Mouse (Mus musculus) thymus, postnatal 0 days (tissue): ENCODE measurements around the gene Atn1. TPM values are rescaled to one million over a fixed set of nuclear protein-coding genes. Genes with fewer than 3 reads are reported as not detected.

Source experiments
- DNase-seq: peaks from one replicate; pipeline ENCODE4 v3.0.0-alpha.2; 2015; ENCODE audit warnings: low spot score
- polyA plus RNA-seq: library from polyadenylated mRNA; unstranded; fragments of >200 nt; fragmentation: Nextera tagmentation; extraction: Ambion mirVana; gene quantifications from 2 replicates; pipeline ENCODE4 v1.2.1, GENCODE M21; 2015

Gene Atn1
- polyA plus RNA-seq, 1 experiment from 2014 or later, result 4.5 TPM

DNA sequence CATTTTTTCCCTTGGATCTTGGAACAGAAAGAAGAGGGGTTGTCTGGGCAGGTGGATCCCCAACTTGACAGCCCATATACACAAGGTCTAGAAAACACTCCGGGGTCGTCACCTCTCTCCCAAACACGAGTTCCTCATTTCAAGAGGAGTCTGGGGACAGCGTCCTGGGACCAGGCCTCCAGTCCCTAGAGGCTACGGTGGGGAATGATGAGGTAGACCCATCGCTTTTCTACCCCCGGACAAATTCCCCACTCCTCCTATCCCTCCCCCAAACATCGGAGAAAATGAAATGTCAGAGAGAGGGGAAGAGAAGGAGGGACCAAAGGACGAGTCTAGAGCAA lies 12.3 kb upstream of the Atn1 start:
- no peak for DNase-seq

DNA sequence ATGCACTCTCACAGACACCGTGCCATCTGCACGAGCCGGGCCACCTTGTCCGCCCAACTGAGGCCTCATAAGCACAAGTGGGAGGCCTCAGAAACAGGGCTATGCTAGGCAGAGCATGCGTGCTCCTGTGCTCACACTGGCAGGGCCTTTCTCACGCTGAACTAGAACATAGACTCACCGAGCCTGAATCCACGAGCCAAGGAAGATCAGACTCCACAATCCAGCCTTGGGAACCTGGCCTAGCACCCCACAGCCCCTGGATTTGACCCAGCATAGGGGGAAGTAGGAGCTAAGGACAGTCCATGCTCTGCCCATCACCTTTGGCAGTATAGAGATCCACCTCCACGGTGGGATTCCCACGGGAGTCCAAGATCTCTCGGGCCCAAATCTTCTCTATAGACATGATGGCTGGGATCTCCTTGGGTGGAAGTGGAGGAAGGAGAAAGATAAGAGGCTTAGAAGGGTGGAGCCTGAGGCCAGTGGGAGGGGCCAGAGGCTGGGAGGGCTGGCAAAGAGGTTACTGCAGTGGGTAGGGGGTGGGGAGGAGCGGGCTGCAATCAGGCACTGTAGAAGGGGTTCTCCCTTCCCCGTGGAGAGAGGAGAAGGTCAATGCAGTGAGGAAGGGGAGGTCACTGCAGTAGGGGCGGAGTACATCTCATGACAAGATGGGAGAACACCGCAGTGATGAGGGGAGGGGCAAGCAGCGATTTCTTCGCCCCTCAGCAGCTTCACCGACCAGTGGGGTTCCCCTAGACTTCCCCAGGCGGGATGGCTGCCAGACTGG lies 11.8 kb upstream of the Atn1 start:
- DNase-seq, result no peak

GRCm38 (mm10) chr6:124767536-124767919 lies 11.2 kb upstream of the Atn1 start:
- no peak for DNase-seq

GRCm38 (mm10) chr6:124765951-124766350 lies 9.6 kb upstream of the Atn1 start:
- DNase-seq, result no peak

DNA sequence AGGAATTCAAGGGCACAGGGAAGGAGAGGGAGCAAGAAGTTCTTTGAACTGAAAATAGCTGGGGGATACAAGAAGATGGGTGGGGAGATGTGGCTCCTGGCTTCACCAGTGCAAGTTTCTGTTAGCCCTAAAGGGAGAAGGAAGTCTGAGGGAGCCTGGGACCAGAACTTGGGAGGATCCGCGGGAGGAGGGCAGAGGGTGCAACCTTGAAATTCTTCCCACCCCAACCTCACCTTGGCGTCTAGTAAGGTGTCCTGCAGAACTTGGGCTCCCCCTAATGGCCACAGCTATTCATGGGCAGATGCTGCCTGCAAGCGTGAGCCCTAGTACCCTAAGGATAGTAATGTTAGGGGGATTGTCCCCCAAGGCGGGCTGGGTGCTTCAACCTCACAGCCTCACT lies 2.9 kb upstream of the Atn1 start:
- DNase-seq, result peak; percentile 88

DNA sequence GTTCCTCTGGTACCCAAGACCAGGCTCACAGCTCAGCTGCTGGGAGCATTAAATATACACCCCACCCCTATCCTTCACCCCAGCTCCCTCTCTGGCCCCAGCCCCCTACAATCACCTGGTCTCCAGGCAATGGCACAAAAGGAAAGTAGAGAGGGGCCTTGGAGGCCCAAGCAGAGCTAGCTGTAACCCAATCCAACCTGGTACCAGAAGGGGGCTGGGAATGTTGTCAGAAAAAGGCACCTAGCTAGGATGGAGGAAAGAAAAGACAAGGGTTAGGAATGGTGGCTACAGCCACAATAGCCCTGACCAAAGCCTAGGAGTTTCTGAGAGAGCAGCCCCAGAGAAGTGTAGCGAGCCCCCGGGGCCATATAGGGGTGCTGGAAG lies 2.5 kb upstream of the Atn1 start:
- no peak for DNase-seq

DNA sequence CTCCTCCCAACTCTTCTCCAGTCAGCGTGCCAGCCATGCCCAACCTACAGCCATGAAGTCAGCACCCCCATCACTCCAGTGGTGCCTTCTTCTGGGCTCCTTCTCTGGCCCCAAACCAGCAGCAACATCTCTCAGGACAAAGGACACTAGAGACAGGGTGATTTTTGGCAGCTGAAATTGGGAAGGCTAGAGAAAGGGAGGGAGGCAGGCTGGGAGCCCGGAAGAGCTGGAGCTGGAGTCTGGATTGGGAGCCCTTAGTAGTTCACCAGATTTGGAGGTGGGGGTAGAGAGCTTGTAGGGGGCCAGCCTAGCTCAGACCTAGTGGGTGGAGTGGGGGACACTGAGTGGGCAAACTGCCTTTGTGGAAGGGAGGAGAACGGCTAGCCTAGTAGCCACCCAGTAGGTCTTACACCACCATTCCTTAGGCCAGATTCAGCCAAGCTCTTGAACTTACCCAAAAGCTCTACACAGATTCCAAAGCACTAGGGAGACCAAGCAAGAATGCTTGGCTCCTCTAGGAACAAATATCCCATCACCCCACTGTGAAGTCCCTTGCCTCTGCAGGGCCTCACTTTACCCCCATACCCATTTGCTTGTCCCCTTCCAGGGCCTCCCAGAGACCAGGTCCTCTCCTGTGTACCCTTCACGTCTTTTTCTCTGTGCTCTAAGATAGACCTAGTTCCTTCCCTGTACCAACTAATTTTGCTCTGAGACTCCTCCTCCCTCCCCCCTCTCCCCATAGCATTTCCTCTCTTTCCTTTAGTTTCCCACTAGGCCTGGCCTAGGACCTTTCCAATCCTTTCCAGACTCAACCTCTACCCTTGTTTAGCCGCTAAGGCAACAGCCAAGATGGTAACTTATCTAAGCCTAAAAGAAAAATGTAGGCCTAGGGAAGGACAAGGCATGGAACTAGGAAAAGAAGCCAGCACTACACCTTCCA lies 1.9 kb upstream of the Atn1 start:
- no peak for DNase-seq

- DNase-seq, result no peak
These were observed 1.1 kb upstream of the Atn1 start for GRCm38 (mm10) chr6:124757351-124757880.

DNA sequence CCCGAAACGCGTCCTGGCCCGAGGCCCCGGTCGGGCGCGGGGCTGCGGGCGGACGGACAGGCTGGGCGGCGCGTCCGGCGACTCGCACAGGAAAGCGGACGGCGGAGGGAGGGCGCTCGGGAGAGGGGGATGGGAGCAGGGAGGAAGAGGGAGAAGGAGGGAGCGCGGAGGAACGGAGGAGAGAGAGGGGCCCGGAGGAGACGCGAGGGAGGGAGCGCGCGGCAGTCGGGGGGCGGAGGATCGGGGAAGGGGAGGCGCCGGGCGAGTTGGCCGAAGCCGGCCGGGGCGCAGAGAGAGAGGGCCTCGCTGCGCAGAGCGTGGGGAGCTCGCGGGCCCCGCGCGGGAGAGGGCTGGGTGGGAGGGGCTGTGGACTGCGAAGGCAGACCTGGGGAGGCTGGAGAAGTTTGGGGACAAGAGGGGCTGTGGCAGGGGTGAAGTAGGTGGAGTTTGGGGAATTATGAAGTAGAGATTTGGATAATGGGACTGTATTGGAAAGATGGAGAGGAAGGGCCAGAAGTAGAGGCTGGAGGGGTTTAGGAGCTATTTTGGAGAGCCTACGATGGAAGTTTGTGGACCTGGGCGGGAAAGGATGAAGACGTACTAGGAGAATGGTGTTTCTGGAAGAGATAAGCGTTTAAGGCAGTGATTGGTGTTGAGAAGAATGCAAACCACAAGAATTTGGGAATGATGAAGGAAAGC lies 477 bp upstream of the Atn1 start:
- peak; percentile 40 for DNase-seq

- no peak for DNase-seq
These were observed 1.0 kb downstream of the Atn1 start for GRCm38 (mm10) chr6:124755306-124755705.

DNA sequence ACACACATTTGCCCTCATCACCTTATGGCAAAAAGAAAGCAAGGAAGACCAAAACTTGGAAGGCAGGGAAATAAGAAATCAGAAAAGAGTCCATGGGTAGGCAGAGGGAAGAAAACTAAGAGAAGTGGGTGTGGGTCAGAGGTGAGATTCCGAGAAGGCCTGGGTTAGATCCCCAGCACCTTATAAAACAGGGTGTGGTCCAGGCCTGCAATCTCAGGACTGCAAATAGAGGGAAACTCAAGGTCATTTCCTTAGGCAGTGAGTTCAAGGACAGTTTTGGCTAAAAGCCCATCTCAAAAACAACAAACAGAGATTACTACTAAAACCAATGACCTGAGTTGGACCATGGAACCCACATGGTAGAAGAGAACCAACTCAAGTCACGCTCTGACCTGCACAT lies 2.5 kb downstream of the Atn1 start:
- no peak for DNase-seq

DNA sequence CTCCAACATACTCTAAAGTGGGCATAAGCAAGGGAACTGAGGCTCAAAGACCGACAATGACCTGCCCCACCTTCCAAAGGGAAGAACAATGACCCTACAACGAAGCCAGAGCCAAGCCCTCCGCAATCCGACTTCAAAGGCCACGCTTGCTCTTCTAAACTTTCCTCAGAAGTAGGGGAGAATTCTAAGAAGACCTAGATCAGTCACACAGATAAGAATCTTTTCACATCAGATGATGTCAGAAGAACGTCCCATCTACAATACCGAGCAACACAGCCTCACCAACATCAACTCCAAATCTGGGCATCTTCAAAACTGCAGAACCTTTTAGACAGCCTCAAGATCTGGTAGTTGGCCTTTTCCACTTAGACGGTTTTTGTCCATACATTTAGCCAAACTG lies 5.9 kb downstream of the Atn1 start:
- peak; percentile 55 for DNase-seq

DNA sequence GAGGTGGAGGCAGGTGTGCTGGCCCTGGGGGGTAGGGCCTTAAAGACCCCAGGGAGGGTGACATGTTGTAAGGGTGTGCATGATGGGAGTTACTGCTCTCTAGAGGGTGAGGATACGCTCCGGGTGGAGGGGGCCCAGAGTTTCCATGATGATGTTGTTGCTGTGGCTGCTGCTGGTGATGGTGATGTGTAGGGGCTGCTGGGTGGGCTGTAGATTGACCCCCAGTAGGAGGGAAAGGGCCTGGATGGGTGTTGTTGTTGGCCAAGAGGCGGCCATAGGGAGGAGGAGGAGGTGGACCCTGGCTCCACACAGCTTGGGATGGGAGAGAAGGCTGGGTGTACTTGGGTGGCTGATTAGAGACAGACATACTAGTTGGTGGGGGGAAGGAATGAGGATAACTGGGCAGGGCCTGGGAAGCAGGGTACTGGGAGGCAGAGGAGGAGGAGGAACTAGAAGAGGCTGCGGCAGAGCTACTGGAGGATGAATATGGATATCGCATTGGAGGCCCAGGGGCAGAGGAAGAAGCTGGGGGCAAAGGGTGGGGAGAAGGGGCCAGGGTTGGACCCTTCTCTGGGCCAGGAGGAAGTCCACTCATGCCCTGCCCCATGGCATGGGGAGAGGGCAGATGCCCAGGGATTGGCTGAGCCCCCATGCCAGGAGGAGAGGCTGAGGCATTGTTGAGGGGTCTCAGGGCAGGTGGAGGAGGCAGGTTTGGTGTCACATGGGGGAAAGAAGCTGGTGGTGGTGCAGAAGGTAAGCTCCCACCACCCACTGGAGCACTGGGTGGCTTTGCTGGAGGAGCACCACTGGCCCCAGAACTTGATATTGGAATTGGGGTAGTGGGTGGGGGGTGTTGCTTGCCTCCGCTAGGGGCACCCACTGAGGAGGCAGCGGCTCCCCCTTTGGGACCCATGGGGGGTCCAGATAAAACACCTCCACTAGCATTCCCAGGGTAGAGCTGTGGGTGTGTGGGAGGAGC lies 9.4 kb downstream of the Atn1 start:
- no peak for DNase-seq

DNA sequence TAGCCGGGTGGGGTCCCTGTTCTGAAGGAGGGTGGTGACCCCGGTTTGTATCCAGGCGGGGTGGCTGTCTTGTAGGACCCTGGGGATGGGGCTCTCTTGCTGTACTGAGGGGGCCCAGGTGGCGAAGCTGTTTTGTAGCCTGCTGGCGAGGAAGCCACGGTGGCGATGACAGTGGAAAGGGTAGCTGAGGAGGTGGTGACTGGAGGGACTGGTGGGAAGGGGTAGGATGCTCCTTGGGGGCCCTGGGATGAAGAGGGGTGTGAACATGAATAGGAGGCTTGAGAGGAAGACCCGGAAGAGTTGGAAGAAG lies 10.1 kb downstream of the Atn1 start:
- DNase-seq, result no peak

- DNase-seq, result peak; percentile 96
These were observed 10.6 kb downstream of the Atn1 start for GRCm38 (mm10) chr6:124745490-124746295.

GRCm38 (mm10) chr6:124744755-124745321 lies 11.5 kb downstream of the Atn1 start:
- DNase-seq, result no peak

DNA sequence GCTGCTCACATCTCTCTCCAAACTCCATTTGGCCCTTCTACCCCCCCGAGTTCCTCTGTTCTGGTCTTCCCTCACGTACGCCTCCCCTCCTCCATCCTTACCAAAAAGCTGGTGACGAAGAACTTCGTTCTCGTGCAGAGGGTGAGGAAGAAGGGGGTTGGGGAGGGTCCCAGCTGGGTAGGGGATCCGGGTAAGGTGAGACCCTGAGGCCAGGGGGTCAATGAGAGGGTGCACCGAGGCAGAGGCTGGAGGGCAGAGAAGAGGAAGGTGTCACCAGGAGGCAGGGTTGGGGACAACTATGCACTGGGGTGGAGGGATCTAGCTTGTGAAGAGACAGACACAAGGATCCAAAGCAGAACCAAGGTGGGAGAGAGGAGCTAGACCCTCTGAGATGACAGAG lies 12.7 kb downstream of the Atn1 start:
- no peak for DNase-seq

DNA sequence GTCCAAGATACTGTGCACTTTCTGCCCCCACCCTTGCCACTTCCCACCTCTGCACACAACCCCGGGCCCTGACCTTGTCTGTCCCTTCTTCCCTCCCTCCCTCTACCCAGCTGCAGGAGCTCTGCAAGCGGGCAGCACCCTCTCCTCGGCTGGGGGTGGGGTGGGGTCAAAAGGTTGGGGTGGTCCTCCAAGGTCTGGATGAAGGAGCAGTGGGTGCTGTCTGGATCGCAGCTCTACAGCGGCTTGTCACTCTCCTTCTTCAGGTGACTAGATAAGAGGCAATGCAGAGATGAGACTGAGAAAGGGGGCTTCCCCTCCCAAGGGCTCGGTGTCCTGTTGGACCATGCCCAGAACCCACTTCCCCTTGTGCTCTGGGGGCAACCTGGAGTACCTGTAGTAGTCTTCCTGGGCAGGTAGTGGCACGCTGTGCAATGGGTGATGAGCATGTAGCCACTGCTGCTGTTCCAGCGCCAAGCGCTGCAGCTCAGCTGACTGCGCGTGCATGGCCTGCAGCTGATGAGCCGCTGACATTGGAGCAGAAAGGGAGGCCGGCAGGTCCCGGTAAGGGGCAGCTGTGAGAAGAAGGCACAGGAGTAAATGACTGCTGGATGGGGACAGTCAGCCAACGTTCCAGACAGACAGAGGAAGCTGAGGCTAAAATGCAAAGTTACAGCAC lies 13.3 kb downstream of the Atn1 start:
- DNase-seq, result no peak

DNA sequence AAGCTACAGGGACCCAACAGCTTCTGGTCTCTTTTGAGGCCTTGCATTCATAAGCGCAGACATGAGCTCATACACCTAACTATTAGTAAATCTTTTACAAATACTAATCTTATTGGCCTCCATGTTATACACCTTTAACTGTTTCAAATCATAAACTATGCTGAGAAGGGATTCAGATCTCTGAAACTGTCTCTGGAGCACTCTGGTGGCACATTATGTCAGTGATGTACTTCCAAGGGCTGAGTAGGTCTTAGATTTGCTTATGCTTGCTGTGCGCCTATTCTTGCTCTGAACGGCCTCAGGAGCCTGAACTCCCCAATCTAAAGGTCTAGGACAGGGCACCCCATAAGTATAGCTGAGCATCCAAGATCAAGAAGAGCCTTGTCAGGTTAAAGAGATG lies 14.5 kb downstream of the Atn1 start:
- no peak for DNase-seq
